Mouse (Mus musculus) left cerebral cortex, postnatal 25 days (tissue): Measurements from ENCODE around the gene Ap3d1. TPM values are rescaled to one million over a fixed set of nuclear protein-coding genes. Genes with fewer than 3 reads are reported as not detected.

Experiments used
- DNase-seq, 2 experiments: peaks; one replicate each; pipeline ENCODE4 v3.0.0; 2022; ENCODE audit warnings: low spot score in 2 of 2, mixed read lengths in 1 of 2
- intact Hi-C: fragments of 180-260 bp; cut with DNase I; formaldehyde crosslinking; loops from one replicate; pipeline ENCODE4 v1.15.1; 2025
- total RNA-seq, 2 experiments: library from RNA; stranded (reverse); gene quantifications; 2 replicates each; pipeline ENCODE4 v1.2.3; 2021

Ap3d1 gene
- total RNA-seq, 2 experiments from 2014 or later, result 142 to 145 TPM

GRCm38 (mm10) chr10:80760596-80761524 lies 18.8 kb upstream of the Ap3d1 start:
- intact Hi-C loops, result no loop called here
- no peak for DNase-seq

- intact Hi-C loops, result loop anchor here (5.0 kb wide), 1 partner anchor 239 kb away; no protein-coding TSS in a partner anchor
- peak in 1 of 2 experiments; percentile 68 for DNase-seq
These were observed 16.6 kb upstream of the Ap3d1 start for GRCm38 (mm10) chr10:80758651-80759050.

- peak; percentile 51 to 67 for DNase-seq
- intact Hi-C loops, result loop anchor here (5.0 kb wide), 1 partner anchor 240 kb away; no protein-coding TSS in a partner anchor
These were observed 15.7 kb upstream of the Ap3d1 start for GRCm38 (mm10) chr10:80757717-80758116.

- peak; percentile 62 to 78 for DNase-seq
- intact Hi-C loops, result loop anchor here (5.0 kb wide), 1 partner anchor 240 kb away; no protein-coding TSS in a partner anchor
These were observed 14.9 kb upstream of the Ap3d1 start for GRCm38 (mm10) chr10:80756967-80757366.

GRCm38 (mm10) chr10:80756509-80756908 lies 14.4 kb upstream of the Ap3d1 start:
- intact Hi-C loops, result loop anchor here (5.0 kb wide), 1 partner anchor 241 kb away; no protein-coding TSS in a partner anchor
- DNase-seq, result no peak

- intact Hi-C loops, result loop anchor here (5.0 kb wide), 1 partner anchor 241 kb away; no protein-coding TSS in a partner anchor
- DNase-seq, result no peak
These were observed 14.0 kb upstream of the Ap3d1 start for GRCm38 (mm10) chr10:80756099-80756498.

GRCm38 (mm10) chr10:80755291-80756015 lies 13.4 kb upstream of the Ap3d1 start:
- DNase-seq, result no peak
- intact Hi-C loops, result loop anchor here (2.0 to 5.0 kb wide), 2 partner anchors 43 to 242 kb away; partner anchors contain the start of genes Plekhj1 and Sf3a2

- intact Hi-C loops, result loop anchor here (2.0 to 5.0 kb wide), 2 partner anchors 44 to 243 kb away; partner anchors contain the start of genes Plekhj1 and Sf3a2
- DNase-seq, result peak; percentile 98
These were observed 12.7 kb upstream of the Ap3d1 start, which contains the start of gene Dot1l for GRCm38 (mm10) chr10:80754594-80755290. Gene Dot1l, plus strand, starts transcription at chr10:80755206.

- intact Hi-C loops, result no loop called here
- no peak for DNase-seq
These were observed 10.1 kb upstream of the Ap3d1 start for GRCm38 (mm10) chr10:80752079-80752625.

- intact Hi-C loops, result no loop called here
- peak; percentile 69 to 95 for DNase-seq
These were observed 9.2 kb upstream of the Ap3d1 start for GRCm38 (mm10) chr10:80751188-80751832.

- intact Hi-C loops, result no loop called here
These were observed 6.5 kb upstream of the Ap3d1 start for GRCm38 (mm10) chr10:80748609-80749008.

GRCm38 (mm10) chr10:80747410-80747809 lies 5.3 kb upstream of the Ap3d1 start:
- intact Hi-C loops, result loop anchor here (1.0 to 2.0 kb wide), 2 partner anchors 27 to 129 kb away; no protein-coding TSS in a partner anchor
- DNase-seq, result peak; percentile 76 to 83

More at GRCm38 (mm10) chr10:80748609-80749008, 6.5 kb upstream of the Ap3d1 start:
- DNase-seq, result no peak

GRCm38 (mm10) chr10:80744262-80744661 lies 2.2 kb upstream of the Ap3d1 start:
- intact Hi-C loops, result no loop called here
- no peak for DNase-seq

GRCm38 (mm10) chr10:80741634-80742179 lies 357 bp downstream of the Ap3d1 start:
- intact Hi-C loops, result loop anchor here (2.0 kb wide), 1 partner anchor 39 kb away; the partner anchor contains the start of gene Izumo4
- no peak for DNase-seq

GRCm38 (mm10) chr10:80741146-80741545 lies 918 bp downstream of the Ap3d1 start:
- DNase-seq, result peak in 1 of 2 experiments; percentile 25
- intact Hi-C loops, result loop anchor here (2.0 kb wide), 1 partner anchor 38 kb away; the partner anchor contains the start of gene Izumo4

GRCm38 (mm10) chr10:80738657-80739056 lies 3.4 kb downstream of the Ap3d1 start:
- no peak for DNase-seq
- intact Hi-C loops, result no loop called here

GRCm38 (mm10) chr10:80736731-80737130 lies 5.3 kb downstream of the Ap3d1 start:
- intact Hi-C loops, result no loop called here
- DNase-seq, result peak in 1 of 2 experiments; percentile 22

- intact Hi-C loops, result no loop called here
These were observed 9.4 kb downstream of the Ap3d1 start for GRCm38 (mm10) chr10:80732611-80733101.

More at GRCm38 (mm10) chr10:80732611-80733101, 9.4 kb downstream of the Ap3d1 start:
- DNase-seq, result no peak
